Mouse (Mus musculus): ENCODE results near the gene Mbd6.
"Not testable (repeated sequence)": the region's sequence is repeated elsewhere in the genome, so short reads cannot be mapped to it uniquely, and the experiment has no call there.

The Mbd6 gene

GRCm38 (mm10) chr10:127288800-127289572, at the start of gene Mbd6:
Gene Mbd6 (minus strand): TSS chr10:127289018.
- no peak for DNase-seq (ENCODE audit: low read depth, low spot score)

- DNase-seq (ENCODE audit: low read depth, low spot score) = no peak
These were observed 48.8 kb upstream of the Mbd6 start for GRCm38 (mm10) chr10:127337536-127338099.

GRCm38 (mm10) chr10:127336952-127337351, 48.1 kb upstream of the Mbd6 start:
- DNase-seq (ENCODE audit: low read depth, low spot score) = no peak

- DNase-seq (ENCODE audit: low read depth, low spot score) = no peak
These were observed 46.5 kb upstream of the Mbd6 start for GRCm38 (mm10) chr10:127335271-127335670.

GRCm38 (mm10) chr10:127333152-127333551, 44.3 kb upstream of the Mbd6 start:
- DNase-seq (ENCODE audit: low read depth, low spot score) = no peak

- no peak for DNase-seq (ENCODE audit: low read depth, low spot score)
These were observed 43.5 kb upstream of the Mbd6 start for GRCm38 (mm10) chr10:127332211-127332874.

- DNase-seq (ENCODE audit: low read depth, low spot score) = no peak
These were observed 41.4 kb upstream of the Mbd6 start for GRCm38 (mm10) chr10:127330212-127330611.

GRCm38 (mm10) chr10:127327461-127328145, 38.8 kb upstream of the Mbd6 start:
- no peak for DNase-seq (ENCODE audit: low read depth, low spot score)

GRCm38 (mm10) chr10:127326828-127327227, 38.0 kb upstream of the Mbd6 start:
- DNase-seq (ENCODE audit: low read depth, low spot score) = no peak

GRCm38 (mm10) chr10:127326017-127326801, 37.4 kb upstream of the Mbd6 start:
- DNase-seq (ENCODE audit: low read depth, low spot score) = no peak

GRCm38 (mm10) chr10:127325454-127326016, 36.7 kb upstream of the Mbd6 start:
- no peak for DNase-seq (ENCODE audit: low read depth, low spot score)

GRCm38 (mm10) chr10:127324495-127324894, 35.7 kb upstream of the Mbd6 start:
- DNase-seq (ENCODE audit: low read depth, low spot score) = no peak

GRCm38 (mm10) chr10:127323131-127323855, 34.5 kb upstream of the Mbd6 start:
- DNase-seq (ENCODE audit: low read depth, low spot score) = no peak

GRCm38 (mm10) chr10:127322669-127323068, 33.9 kb upstream of the Mbd6 start:
- DNase-seq (ENCODE audit: low read depth, low spot score) = no peak

- no peak for DNase-seq (ENCODE audit: low read depth, low spot score)
These were observed 33.4 kb upstream of the Mbd6 start for GRCm38 (mm10) chr10:127322178-127322577.

- no peak for DNase-seq (ENCODE audit: low read depth, low spot score)
These were observed 32.8 kb upstream of the Mbd6 start, which contains the start of gene Arhgap9 for GRCm38 (mm10) chr10:127321621-127322020. Gene Arhgap9 (plus strand): TSS chr10:127321964.

- DNase-seq (ENCODE audit: low read depth, low spot score) = no peak
These were observed 31.2 kb upstream of the Mbd6 start for GRCm38 (mm10) chr10:127319969-127320368.

- no peak for DNase-seq (ENCODE audit: low read depth, low spot score)
These were observed 29.2 kb upstream of the Mbd6 start for GRCm38 (mm10) chr10:127318009-127318408.

GRCm38 (mm10) chr10:127317277-127317676, 28.5 kb upstream of the Mbd6 start:
- no peak for DNase-seq (ENCODE audit: low read depth, low spot score)

- not testable (repeated sequence) for DNase-seq (ENCODE audit: low read depth, low spot score)
These were observed 26.1 kb upstream of the Mbd6 start for GRCm38 (mm10) chr10:127314950-127315349.
